Mouse (Mus musculus) stomach, postnatal 0 days (tissue): Measurements from ENCODE around the gene Hinfp.

Experiments
- CTCF ChIP-seq: IDR thresholded peaks from 2 replicates; pipeline ENCODE4 v1.5.1; 2016; ENCODE audit warnings: antibody characterized with exemption, low read depth, mild to moderate bottlenecking, moderate library complexity
- EP300 ChIP-seq: optimal IDR thresholded peaks from 2 replicates; pipeline ENCODE3; 2016; ENCODE audit warnings: antibody characterized with exemption

DNA sequence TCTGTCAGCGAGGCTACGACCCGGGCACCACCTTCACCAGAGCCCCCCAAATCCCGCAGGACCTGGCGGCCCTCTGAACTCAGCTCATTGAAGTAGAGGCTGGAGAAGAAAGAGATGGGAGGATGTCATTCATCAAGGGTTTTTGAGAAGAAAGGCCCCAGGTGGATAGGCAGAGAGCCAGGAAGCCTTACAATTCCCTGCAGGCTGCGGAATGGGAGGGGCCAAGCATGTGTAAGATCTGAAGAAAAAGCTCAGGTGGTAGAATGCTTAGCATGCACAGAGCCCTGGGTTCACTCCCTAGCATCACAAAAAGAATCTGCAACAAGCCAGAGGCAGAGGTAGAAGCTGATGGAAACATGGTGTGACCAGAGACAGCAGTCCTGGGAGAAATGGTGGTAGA, 52.0 kb downstream of the Hinfp start:
- no peak for TF ChIP-seq CTCF
- no peak for TF ChIP-seq EP300
